Mouse (Mus musculus) kidney, postnatal 0 days (tissue): ENCODE data around the gene Ank2. TPM values are rescaled to one million over a fixed set of nuclear protein-coding genes. Genes with fewer than 3 reads are reported as not detected.

Source experiments
- ATAC-seq: fragments of 200-750 bp; cut with Nextera tagmentation; replicated peaks from 2 replicates; pipeline ENCODE4 v1.8.0; 2017; ENCODE audit warnings: low read depth, moderate number of reproducible peaks, moderate TSS enrichment, moderate library complexity; ENCODE audit not compliant: low FRiP score
- DNase-seq: peaks from one replicate; pipeline ENCODE4 v3.0.0-alpha.2; 2016; ENCODE audit warnings: low spot score
- H3K27ac ChIP-seq: fragments of 300-500 bp; sonication (generic); 2 replicates; pipeline ENCODE4 v1.5.1; 2014; ENCODE audit warnings: mild to moderate bottlenecking
- H3K27me3 ChIP-seq: fragments of 300-500 bp; sonication (generic); 2 replicates; pipeline ENCODE4 v1.6.1; 2014; ENCODE audit warnings: low read length, mixed read lengths; ENCODE audit not compliant: insufficient read depth
- H3K36me3 ChIP-seq: fragments of 300-500 bp; sonication (generic); 2 replicates; pipeline ENCODE4 v1.6.1; 2014; ENCODE audit warnings: low read length, mixed read lengths; ENCODE audit not compliant: insufficient read depth
- H3K4me1 ChIP-seq: fragments of 300-500 bp; sonication (generic); replicated peaks from 2 replicates; pipeline ENCODE4 v1.6.1; 2014; ENCODE audit warnings: antibody characterized with exemption, low read length, mixed read lengths; ENCODE audit not compliant: insufficient read depth
- H3K4me2 ChIP-seq: fragments of 300-500 bp; sonication (generic); 2 replicates; pipeline ENCODE4 v1.6.1; 2014; ENCODE audit warnings: mild to moderate bottlenecking, low read length, moderate library complexity, mixed read lengths
- H3K4me3 ChIP-seq: fragments of 300-500 bp; sonication (generic); replicated peaks from 2 replicates; pipeline ENCODE4 v1.5.1; 2014; ENCODE audit warnings: low read depth, low read length
- H3K9ac ChIP-seq: fragments of 300-500 bp; sonication (generic); 2 replicates; pipeline ENCODE4 v1.6.1; 2014; ENCODE audit warnings: low read depth, low read length
- H3K9me3 ChIP-seq: fragments of 300-500 bp; sonication (generic); replicated peaks from 2 replicates; pipeline ENCODE4 v1.6.1; 2016; ENCODE audit warnings: low read length, inconsistent platforms, mixed read lengths
- CTCF ChIP-seq: IDR thresholded peaks from 2 replicates; pipeline ENCODE4 v1.5.1; 2016; ENCODE audit warnings: antibody characterized with exemption, low read depth, mild to moderate bottlenecking, moderate library complexity
- whole genome bisulfite sequencing: fragments of 180-500 bp; shearing (Covaris S2); extraction: QIAGEN DNeasy Blood & Tissue Kit; methylation state at CpG from one replicate; pipeline ENCODE4 v1.1.7; 2014; 5-methylcytosine and 5-hydroxymethylcytosine counted together
- polyA plus RNA-seq: library from polyadenylated mRNA; unstranded; fragments of >200 nt; fragmentation: Nextera tagmentation; extraction: Ambion mirVana; gene quantifications from 2 replicates; pipeline ENCODE4 v1.2.1, GENCODE M21; 2015

Gene Ank2
- polyA plus RNA-seq, 1 experiment from 2014 or later: 4.1 TPM

GRCm38 (mm10) chr3:127260786-127261166 lies 238.4 kb downstream of the Ank2 start:
- Histone ChIP-seq H3K27ac (no peak overlapping the region), H3K4me2 (no peak overlapping the region), H3K4me3 (no peak overlapping the region), H3K27me3 (no peaks in the 10 kb centered on the region), H3K4me1 (no peaks in the 10 kb centered on the region), H3K9ac (no peak overlapping the region), H3K36me3 (no peaks in the 10 kb centered on the region), H3K9me3 (no peaks in the 10 kb centered on the region)
- 0 out of 2 replicates have a peak, but pooled peaks have one; percentile 34 for ATAC-seq
- DNase-seq: peak; percentile 69
- WGBS: 27% methylated on average over 7 of the region's 7 CpGs
- TF ChIP-seq CTCF: no peak

- H3K4me1 ChIP-seq: no peaks in the 10 kb centered on the region
- no peaks in the 10 kb centered on the region for H3K9me3 ChIP-seq
- no peak for ATAC-seq
- no peak overlapping the region for H3K27ac ChIP-seq
- no peak overlapping the region for H3K4me2 ChIP-seq
- no peak overlapping the region for H3K9ac ChIP-seq
- WGBS: 39% methylated on average over 15 of the region's 15 CpGs
- H3K4me3 ChIP-seq: no peak overlapping the region
- no peaks in the 10 kb centered on the region for H3K36me3 ChIP-seq
- TF ChIP-seq CTCF: no peak
- peak; percentile 21 for DNase-seq
- no peaks in the 10 kb centered on the region for H3K27me3 ChIP-seq
These were observed 239.0 kb downstream of the Ank2 start for GRCm38 (mm10) chr3:127260007-127260785.

- H3K4me2 ChIP-seq: no peak overlapping the region
- DNase-seq (no peak), ATAC-seq (no peak)
- WGBS: 51% methylated on average over 15 of the region's 15 CpGs
- no peak overlapping the region for H3K27ac ChIP-seq
- H3K27me3 ChIP-seq: no peaks in the 10 kb centered on the region
- H3K9ac ChIP-seq: no peak overlapping the region
- H3K9me3 ChIP-seq: no peaks in the 10 kb centered on the region
- peak overlapping the region; percentile 35; the same call in 1 of the 2 replicates for H3K4me3 ChIP-seq
- H3K4me1 ChIP-seq: no peaks in the 10 kb centered on the region
- no peaks in the 10 kb centered on the region for H3K36me3 ChIP-seq
- no peak for TF ChIP-seq CTCF
These were observed 240.6 kb downstream of the Ank2 start for GRCm38 (mm10) chr3:127258466-127259075.

DNA sequence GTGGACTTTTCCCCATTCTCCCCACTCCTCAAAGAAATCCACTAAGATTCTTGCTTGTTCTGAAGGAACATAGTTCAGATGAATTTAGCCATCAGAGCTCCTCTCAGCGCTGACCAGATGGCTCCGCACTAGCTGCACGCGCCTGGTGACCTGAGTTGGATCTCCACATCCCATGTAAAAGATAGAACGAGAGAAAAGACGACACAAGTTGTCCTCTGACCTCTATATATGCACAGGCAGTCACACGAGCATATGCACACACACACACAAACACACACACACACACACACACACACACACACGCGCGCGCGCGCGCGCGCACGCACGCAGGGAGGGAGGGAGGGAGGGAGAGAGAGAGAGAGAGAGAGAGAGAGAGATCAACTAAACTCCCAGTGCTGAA lies 241.2 kb downstream of the Ank2 start:
- H3K9ac ChIP-seq: no peak overlapping the region
- peak overlapping the region; percentile 62 for H3K27ac ChIP-seq
- no peak for TF ChIP-seq CTCF
- no peaks in the 10 kb centered on the region for H3K36me3 ChIP-seq
- no peaks in the 10 kb centered on the region for H3K4me1 ChIP-seq
- no peaks in the 10 kb centered on the region for H3K9me3 ChIP-seq
- peak overlapping the region; percentile 35 for H3K4me3 ChIP-seq
- H3K4me2 ChIP-seq: peak overlapping the region; percentile 60
- under 1% methylated on average over 18 of the region's 18 CpGs for WGBS
- DNase-seq (no peak), ATAC-seq (peak; percentile 59; the same call in 1 of the 2 replicates)
- H3K27me3 ChIP-seq: no peaks in the 10 kb centered on the region

DNA sequence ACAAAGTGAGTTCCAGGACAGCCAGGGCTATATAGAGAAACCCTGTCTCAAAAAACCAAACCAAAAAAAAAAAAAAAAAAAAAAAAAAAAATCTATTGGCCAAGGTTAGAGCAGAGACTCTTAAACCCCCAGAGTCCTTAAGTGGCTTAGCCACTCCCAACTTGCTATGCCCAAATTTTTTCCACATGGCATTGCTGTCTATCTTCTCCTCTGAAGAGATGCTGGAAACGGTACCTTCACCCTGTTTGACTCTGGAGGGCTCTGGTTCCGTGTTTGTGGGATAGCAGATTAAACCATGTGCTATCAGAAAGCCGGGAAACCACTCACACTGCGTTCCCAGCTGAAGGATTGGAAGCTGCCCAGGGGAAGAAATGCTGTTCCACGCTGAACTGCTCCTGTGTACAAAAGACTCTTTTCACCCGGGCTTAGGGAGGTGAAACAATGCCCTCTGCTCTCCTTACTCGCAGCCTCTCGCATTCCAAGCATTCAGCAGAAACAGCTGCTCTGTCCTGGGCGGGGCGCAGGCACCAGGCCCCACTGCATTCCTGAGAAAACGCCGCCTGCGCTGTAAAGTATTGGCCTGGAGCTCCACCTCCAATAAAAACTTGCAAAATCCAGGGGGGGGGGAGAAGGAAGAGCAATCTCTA lies 241.7 kb downstream of the Ank2 start:
- Histone ChIP-seq H3K9ac (0 out of 2 replicates have a peak overlapping the region, but pooled peaks have one; percentile 1), H3K27me3 (no peaks in the 10 kb centered on the region), H3K27ac (peak overlapping the region; percentile 62), H3K4me1 (no peaks in the 10 kb centered on the region), H3K36me3 (no peaks in the 10 kb centered on the region), H3K9me3 (no peaks in the 10 kb centered on the region), H3K4me3 (peak overlapping the region; percentile 35), H3K4me2 (peak overlapping the region; percentile 60)
- DNase-seq: peak; percentile 94
- peak; percentile 95 for ATAC-seq
- 1% methylated on average over 13 of the region's 13 CpGs for WGBS
- TF ChIP-seq CTCF: no peak

DNA sequence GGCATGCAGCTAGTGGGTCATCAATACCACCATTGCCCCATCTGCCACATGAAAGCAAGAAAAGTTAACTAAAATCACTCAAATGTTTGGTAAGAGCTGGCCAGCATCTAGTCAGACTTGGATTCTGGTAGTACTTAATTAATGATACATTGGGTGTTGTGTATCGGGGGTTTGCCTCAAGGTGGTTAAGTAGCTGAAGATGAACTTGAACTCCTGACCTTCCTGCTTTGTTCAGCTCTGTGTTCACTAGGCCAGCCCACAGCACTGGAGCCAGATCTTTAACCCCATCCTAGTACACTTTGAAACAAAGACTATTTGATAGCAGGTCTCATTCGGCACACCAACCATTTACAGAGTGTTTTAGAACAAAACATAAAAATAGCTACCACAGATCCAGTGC lies 242.5 kb downstream of the Ank2 start:
- no peak overlapping the region for H3K4me2 ChIP-seq
- H3K27ac ChIP-seq: no peak overlapping the region
- ATAC-seq (no peak), DNase-seq (no peak)
- no peaks in the 10 kb centered on the region for H3K9me3 ChIP-seq
- 68% methylated on average over 2 of the region's 2 CpGs for WGBS
- H3K27me3 ChIP-seq: no peaks in the 10 kb centered on the region
- H3K36me3 ChIP-seq: no peaks in the 10 kb centered on the region
- no peaks in the 10 kb centered on the region for H3K4me1 ChIP-seq
- H3K4me3 ChIP-seq: no peak overlapping the region
- H3K9ac ChIP-seq: no peak overlapping the region
- no peak for TF ChIP-seq CTCF
